Mouse (Mus musculus) embryonic facial prominence, embryonic 12.5 days (tissue): ENCODE measurements around the gene Ppp2r5a. TPM values are rescaled to one million over a fixed set of nuclear protein-coding genes. Genes with fewer than 3 reads are reported as not detected.

ENCODE experiments used
- ATAC-seq: fragments of 200-750 bp; cut with Nextera tagmentation; 2 replicates; pipeline ENCODE4 v1.8.0; 2017; ENCODE audit not compliant: insufficient number of reproducible peaks, insufficient read depth, low FRiP score, low TSS enrichment
- H3K27ac ChIP-seq: fragments of 300-500 bp; sonication (generic); 2 replicates; pipeline ENCODE4 v1.5.1; 2016; ENCODE audit warnings: mild to moderate bottlenecking
- H3K27me3 ChIP-seq: fragments of 300-500 bp; sonication (generic); 2 replicates; pipeline ENCODE4 v1.6.1; 2016; ENCODE audit warnings: mild to moderate bottlenecking, moderate library complexity
- H3K36me3 ChIP-seq: fragments of 300-500 bp; sonication (generic); 2 replicates; pipeline ENCODE4 v1.6.1; 2016; ENCODE audit warnings: mild to moderate bottlenecking
- H3K4me1 ChIP-seq: fragments of 300-500 bp; sonication (generic); 2 replicates; pipeline ENCODE4 v1.6.1; 2016
- H3K4me2 ChIP-seq: fragments of 300-500 bp; sonication (generic); replicated peaks from 2 replicates; pipeline ENCODE4 v1.6.1; 2016; ENCODE audit warnings: mild to moderate bottlenecking, moderate library complexity
- H3K4me3 ChIP-seq: fragments of 300-500 bp; sonication (generic); 2 replicates; pipeline ENCODE4 v1.5.1; 2016; ENCODE audit warnings: mild to moderate bottlenecking
- H3K9ac ChIP-seq: fragments of 300-500 bp; sonication (generic); 2 replicates; pipeline ENCODE4 v1.6.1; 2016; ENCODE audit warnings: mild to moderate bottlenecking, moderate library complexity
- H3K9me3 ChIP-seq: fragments of 300-500 bp; sonication (generic); 2 replicates; pipeline ENCODE4 v1.6.1; 2016; ENCODE audit warnings: mild to moderate bottlenecking, moderate library complexity
- WGBS: fragments of 180-500 bp; shearing (Covaris S2); methylation state at CpG from one replicate; pipeline ENCODE4 v1.1.7; 2016; 5-methylcytosine and 5-hydroxymethylcytosine counted together
- polyA plus RNA-seq: library from polyadenylated mRNA; unstranded; fragments of >200 nt; fragmentation: Nextera tagmentation; extraction: Ambion mirVana; gene quantifications from 2 replicates; pipeline ENCODE4 v1.2.1, GENCODE M21; 2016

Ppp2r5a gene
- polyA plus RNA-seq, 1 experiment from 2014 or later, result 17.5 TPM

- Histone ChIP-seq H3K27ac (peak overlapping the region; percentile 95), H3K4me2 (peak overlapping the region; percentile 83), H3K36me3 (no peaks in the 10 kb centered on the region), H3K4me1 (peaks cover 10% of the 10 kb centered on the region; the same call in 1 of the 2 replicates), H3K9ac (peak overlapping the region; percentile 90), H3K4me3 (peak overlapping the region; percentile 79), H3K27me3 (no peaks in the 10 kb centered on the region), H3K9me3 (no peaks in the 10 kb centered on the region)
- peak; percentile 30 for ATAC-seq
- WGBS, result under 1% methylated on average over 27 of the region's 74 CpGs
These were observed 6.6 kb downstream of the Ppp2r5a start for GRCm38 (mm10) chr1:191396446-191396845.

GRCm38 (mm10) chr1:191395871-191396433 lies 7.1 kb downstream of the Ppp2r5a start:
- Histone ChIP-seq H3K4me1 (peaks cover 10% of the 10 kb centered on the region; the same call in 1 of the 2 replicates), H3K9ac (peak overlapping the region; percentile 90), H3K27ac (peak overlapping the region; percentile 95), H3K9me3 (no peaks in the 10 kb centered on the region), H3K27me3 (no peaks in the 10 kb centered on the region), H3K4me3 (peak overlapping the region; percentile 79), H3K4me2 (peak overlapping the region; percentile 83), H3K36me3 (no peaks in the 10 kb centered on the region)
- under 1% methylated on average over 43 of the region's 43 CpGs for WGBS
- ATAC-seq, result no peak

DNA sequence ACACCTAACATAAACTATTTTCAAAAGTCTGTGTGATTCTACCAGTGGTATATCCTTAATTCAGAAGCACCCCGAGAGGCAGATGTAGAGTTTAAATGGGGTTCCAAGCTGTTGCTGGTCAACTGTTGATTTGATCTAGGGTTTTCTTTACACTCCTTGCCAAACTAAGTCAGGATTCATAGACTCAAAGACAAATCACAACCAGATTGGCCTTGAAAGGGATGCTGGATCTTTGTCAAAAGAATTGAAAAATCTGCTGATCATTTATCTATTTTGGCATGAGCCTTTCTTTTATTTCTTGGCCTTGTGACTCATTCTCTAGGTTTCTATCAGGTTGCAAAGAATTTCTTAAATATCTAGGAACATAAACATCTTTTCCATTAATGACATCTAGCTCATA lies 7.9 kb downstream of the Ppp2r5a start:
- no peak for ATAC-seq
- Histone ChIP-seq H3K4me3 (peak overlapping the region; percentile 79), H3K4me1 (peaks cover 10% of the 10 kb centered on the region; the same call in 1 of the 2 replicates), H3K36me3 (no peaks in the 10 kb centered on the region), H3K4me2 (peak overlapping the region; percentile 83), H3K27ac (no peak overlapping the region), H3K9me3 (no peaks in the 10 kb centered on the region), H3K27me3 (no peaks in the 10 kb centered on the region), H3K9ac (no peak overlapping the region; the same call in 1 of the 2 replicates)
- WGBS, result 36% methylated on average over 1 of the region's 1 CpGs

DNA sequence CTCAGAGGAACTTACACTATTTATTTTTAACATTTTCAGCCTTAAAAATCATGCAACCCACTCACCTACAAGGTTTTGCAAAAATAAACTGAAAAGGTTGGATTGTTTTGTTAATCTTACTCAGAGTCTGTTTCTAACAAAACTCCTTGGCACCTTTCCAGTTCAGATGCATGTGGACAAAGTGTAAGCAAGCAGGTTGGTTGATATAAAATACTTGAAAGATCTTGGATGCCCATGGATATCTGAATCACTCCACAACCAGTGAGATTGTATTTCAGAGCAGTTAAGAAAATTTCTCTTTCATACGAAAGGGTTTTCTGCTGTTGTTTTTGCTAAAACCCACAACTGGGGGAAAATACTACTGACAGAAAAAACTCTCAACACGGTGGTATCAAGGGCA lies 8.9 kb downstream of the Ppp2r5a start:
- peak overlapping the region; percentile 83 for H3K4me2 ChIP-seq
- no peaks in the 10 kb centered on the region for H3K36me3 ChIP-seq
- no peak for ATAC-seq
- H3K4me1 ChIP-seq, result peaks cover 10% of the 10 kb centered on the region; the same call in 1 of the 2 replicates
- 31% methylated on average over 2 of the region's 2 CpGs for WGBS
- no peak overlapping the region for H3K27ac ChIP-seq
- H3K9ac ChIP-seq, result no peak overlapping the region
- no peaks in the 10 kb centered on the region for H3K27me3 ChIP-seq
- no peak overlapping the region for H3K4me3 ChIP-seq
- H3K9me3 ChIP-seq, result no peaks in the 10 kb centered on the region

DNA sequence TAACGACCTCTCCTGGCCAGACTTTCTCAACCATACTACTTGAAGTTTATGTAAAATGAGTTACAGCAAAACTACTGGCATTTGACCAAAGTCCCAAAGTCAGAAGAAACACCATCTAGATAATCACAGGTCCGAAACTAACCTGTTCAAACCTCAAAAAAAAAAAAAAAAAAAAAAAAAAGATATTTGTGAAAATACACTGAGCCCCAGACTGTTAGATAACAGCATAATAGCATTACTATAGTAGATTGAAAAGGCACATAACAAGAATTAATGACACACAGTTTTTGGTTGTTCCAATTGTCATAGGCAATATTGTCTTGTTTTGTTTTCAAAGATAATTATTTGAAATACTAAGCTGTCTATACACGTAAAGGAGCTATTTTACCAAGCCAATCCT lies 9.5 kb downstream of the Ppp2r5a start:
- Histone ChIP-seq H3K27me3 (no peaks in the 10 kb centered on the region), H3K4me1 (peaks cover 10% of the 10 kb centered on the region; the same call in 1 of the 2 replicates), H3K36me3 (no peaks in the 10 kb centered on the region), H3K9ac (no peak overlapping the region), H3K4me3 (no peak overlapping the region), H3K9me3 (no peaks in the 10 kb centered on the region), H3K4me2 (no peak overlapping the region), H3K27ac (no peak overlapping the region)
- 78% methylated on average over 3 of the region's 3 CpGs for WGBS
- no peak for ATAC-seq

DNA sequence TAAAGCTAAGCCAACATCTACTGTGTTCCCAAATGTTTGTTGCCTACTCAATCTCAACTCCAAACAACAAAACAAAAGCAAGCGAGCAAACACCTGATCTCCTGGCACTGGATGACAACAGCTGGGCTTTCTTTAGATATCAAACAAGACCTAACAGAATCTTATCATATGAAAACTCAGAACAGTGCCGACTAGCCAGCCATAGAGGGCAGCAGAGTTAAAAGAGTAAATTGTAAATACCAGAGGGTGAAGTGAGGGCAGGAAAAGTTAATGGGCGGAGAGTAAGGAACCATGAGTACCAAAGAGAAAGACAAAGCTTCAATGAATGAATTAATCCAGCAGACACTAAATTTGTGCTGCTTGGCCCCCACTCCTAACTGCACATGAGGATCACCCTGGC lies 11.8 kb downstream of the Ppp2r5a start:
- no peaks in the 10 kb centered on the region for H3K27me3 ChIP-seq
- H3K4me1 ChIP-seq, result peaks cover 8% of the 10 kb centered on the region; the same call in 1 of the 2 replicates
- no peak for ATAC-seq
- H3K9ac ChIP-seq, result no peak overlapping the region
- no peak overlapping the region for H3K4me2 ChIP-seq
- no peak overlapping the region for H3K4me3 ChIP-seq
- no peaks in the 10 kb centered on the region for H3K9me3 ChIP-seq
- no peaks in the 10 kb centered on the region for H3K36me3 ChIP-seq
- no peak overlapping the region for H3K27ac ChIP-seq
- 19% methylated on average over 3 of the region's 3 CpGs for WGBS

DNA sequence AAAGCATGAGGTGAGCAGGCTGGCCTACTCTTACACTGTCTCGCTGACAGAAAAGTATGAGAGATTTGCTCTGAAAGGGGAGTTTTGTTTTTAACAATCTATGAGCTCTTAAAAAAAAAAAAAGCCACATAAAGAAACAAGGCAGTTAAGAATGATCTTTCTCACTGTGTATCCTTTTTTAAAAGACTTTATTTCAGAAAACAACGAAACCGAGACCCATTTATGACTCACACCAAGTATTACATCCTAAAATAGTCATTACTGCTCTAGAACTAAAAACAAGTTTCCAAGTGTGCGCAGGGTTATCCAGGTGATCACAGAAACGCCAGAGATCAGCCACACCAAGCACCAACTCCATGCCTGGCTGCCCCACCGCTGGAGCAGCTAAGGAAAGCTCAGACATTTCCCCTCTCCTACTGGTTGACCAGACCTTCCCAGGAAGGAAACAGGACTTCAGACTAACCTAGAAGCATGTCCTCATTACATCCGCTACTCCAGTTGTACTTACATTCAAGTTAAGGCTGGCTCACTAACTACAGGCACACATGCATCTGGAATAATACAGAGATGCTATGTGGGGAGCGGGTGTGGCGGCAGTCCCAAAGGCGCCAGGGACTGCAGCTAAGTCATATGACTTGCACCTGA lies 18.2 kb downstream of the Ppp2r5a start:
- H3K4me2 ChIP-seq, result no peak overlapping the region
- no peaks in the 10 kb centered on the region for H3K9me3 ChIP-seq

DNA sequence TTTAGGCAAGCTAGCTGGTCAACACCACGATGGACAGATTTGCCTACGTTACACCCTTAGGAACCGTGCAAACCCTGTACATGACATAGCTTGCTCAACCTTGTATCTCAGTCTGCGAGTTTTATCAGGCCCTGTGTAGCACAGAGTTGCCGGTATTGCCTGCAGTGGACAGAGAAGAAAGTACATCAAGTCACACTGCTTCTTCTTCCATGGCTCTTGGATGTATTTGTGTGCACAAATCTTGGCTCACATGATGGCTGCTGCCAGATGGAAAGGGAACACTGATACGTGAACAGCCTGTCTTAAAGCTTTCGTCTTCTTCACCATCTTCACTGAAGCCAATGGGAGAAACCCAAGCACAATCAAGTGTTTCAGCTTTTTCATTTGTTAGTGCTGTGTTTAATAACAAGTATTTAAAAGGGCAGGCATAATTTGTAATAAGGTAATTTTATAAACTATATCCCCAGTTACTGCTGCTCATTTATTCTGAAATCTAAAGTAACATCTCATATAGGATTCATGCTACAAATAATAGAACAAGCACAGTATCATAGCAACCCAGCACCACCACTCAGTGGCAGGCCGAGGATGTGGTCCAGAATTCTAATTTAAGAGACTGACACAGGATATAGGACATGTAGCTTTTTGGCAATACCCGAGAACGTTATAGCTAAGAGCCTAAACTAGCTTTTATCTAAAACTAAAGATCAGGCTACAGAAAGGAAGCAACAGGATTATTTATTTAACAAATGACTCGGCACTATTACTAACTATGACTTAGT lies 20.9 kb downstream of the Ppp2r5a start:
- 88% methylated on average over 11 of the region's 11 CpGs for WGBS
- H3K27me3 ChIP-seq, result no peaks in the 10 kb centered on the region
- H3K9me3 ChIP-seq, result no peaks in the 10 kb centered on the region
- H3K4me2 ChIP-seq, result no peak overlapping the region
- no peak for ATAC-seq
- H3K4me1 ChIP-seq, result no peaks in the 10 kb centered on the region
- H3K36me3 ChIP-seq, result no peaks in the 10 kb centered on the region
- no peak overlapping the region for H3K9ac ChIP-seq
- H3K27ac ChIP-seq, result no peak overlapping the region
- no peak overlapping the region for H3K4me3 ChIP-seq

More for the DNA sequence above, 18.2 kb downstream of the Ppp2r5a start:
- Histone ChIP-seq H3K36me3 (no peaks in the 10 kb centered on the region), H3K27me3 (no peaks in the 10 kb centered on the region), H3K27ac (no peak overlapping the region), H3K4me1 (no peaks in the 10 kb centered on the region), H3K9ac (no peak overlapping the region), H3K4me3 (no peak overlapping the region)
- ATAC-seq, result no peak
- WGBS, result 96% methylated on average over 10 of the region's 10 CpGs

DNA sequence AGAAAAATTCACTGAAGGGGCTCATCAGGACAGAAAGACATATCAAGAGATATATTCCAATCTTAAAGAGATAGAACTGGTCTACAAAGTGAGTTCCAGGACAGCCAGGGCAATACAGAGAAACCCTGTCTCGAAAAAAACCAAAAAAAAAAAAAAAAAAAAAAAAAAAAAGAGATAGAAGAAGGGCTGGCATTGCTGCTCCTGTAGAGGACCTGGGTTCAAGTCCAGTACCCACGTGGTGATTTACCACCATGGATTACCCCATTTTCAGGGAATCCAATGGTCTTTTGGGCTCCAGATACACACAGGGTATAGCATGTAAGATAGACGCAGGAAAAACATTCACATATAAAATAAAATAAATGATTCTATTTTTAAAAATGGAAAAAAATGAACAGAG lies 22.2 kb downstream of the Ppp2r5a start:
- H3K4me1 ChIP-seq, result no peaks in the 10 kb centered on the region
- H3K4me2 ChIP-seq, result no peak overlapping the region
- no peak overlapping the region for H3K4me3 ChIP-seq
- no peaks in the 10 kb centered on the region for H3K9me3 ChIP-seq
- H3K27ac ChIP-seq, result no peak overlapping the region
- H3K36me3 ChIP-seq, result no peaks in the 10 kb centered on the region
- H3K27me3 ChIP-seq, result no peaks in the 10 kb centered on the region
- 90% methylated on average over 3 of the region's 3 CpGs for WGBS
- ATAC-seq, result no peak
- H3K9ac ChIP-seq, result no peak overlapping the region

DNA sequence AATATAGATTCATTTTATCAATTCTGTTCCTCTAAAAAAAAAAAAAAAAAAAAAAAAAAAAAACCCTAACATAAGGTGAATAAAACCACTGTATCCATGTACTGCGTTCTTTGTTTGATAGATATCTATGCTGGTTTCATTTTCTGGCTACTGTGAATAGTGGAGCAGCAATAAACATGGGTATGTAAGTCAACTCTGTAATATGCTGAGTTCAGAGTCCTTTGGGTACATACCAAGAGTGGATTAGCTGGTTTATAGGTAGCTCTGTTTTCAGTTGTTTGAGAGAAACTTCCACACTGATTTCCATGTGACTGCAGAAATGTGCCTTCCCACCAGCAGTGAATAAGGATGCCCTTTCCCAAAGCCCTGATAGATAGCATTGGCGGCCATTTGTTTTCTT lies 25.0 kb downstream of the Ppp2r5a start:
- 90% methylated on average over 2 of the region's 2 CpGs for WGBS
- Histone ChIP-seq H3K27me3 (no peaks in the 10 kb centered on the region), H3K4me3 (no peak overlapping the region), H3K4me2 (no peak overlapping the region), H3K4me1 (no peaks in the 10 kb centered on the region), H3K27ac (no peak overlapping the region), H3K9ac (no peak overlapping the region), H3K9me3 (no peaks in the 10 kb centered on the region), H3K36me3 (no peaks in the 10 kb centered on the region)
- no peak for ATAC-seq

DNA sequence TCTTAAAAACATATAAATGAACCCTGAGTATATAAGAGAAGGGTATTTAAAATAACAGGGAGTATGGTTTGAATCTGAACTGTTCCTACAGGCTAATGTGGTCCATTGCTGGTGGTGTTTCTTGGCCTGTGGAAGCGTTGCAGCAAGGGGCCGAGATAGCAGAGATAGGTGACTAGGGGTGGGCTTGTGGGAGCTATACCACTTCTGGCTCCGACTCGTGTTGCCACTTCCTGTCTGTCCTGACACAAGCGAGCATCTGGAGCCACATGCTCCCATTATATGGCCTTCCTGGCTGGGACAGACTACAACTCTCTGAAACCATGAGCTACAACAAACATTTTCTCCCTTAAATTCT lies 27.5 kb downstream of the Ppp2r5a start:
- H3K27me3 ChIP-seq, result no peaks in the 10 kb centered on the region
- no peaks in the 10 kb centered on the region for H3K4me1 ChIP-seq
- no peak for ATAC-seq
- H3K9ac ChIP-seq, result no peak overlapping the region
- no peak overlapping the region for H3K27ac ChIP-seq
- 88% methylated on average over 5 of the region's 5 CpGs for WGBS
- H3K4me2 ChIP-seq, result no peak overlapping the region
- H3K36me3 ChIP-seq, result no peaks in the 10 kb centered on the region
- no peak overlapping the region for H3K4me3 ChIP-seq
- no peaks in the 10 kb centered on the region for H3K9me3 ChIP-seq
